Comparison of ENCODE assay signal across 12 mouse cellular contexts in the genomic region with DNA sequence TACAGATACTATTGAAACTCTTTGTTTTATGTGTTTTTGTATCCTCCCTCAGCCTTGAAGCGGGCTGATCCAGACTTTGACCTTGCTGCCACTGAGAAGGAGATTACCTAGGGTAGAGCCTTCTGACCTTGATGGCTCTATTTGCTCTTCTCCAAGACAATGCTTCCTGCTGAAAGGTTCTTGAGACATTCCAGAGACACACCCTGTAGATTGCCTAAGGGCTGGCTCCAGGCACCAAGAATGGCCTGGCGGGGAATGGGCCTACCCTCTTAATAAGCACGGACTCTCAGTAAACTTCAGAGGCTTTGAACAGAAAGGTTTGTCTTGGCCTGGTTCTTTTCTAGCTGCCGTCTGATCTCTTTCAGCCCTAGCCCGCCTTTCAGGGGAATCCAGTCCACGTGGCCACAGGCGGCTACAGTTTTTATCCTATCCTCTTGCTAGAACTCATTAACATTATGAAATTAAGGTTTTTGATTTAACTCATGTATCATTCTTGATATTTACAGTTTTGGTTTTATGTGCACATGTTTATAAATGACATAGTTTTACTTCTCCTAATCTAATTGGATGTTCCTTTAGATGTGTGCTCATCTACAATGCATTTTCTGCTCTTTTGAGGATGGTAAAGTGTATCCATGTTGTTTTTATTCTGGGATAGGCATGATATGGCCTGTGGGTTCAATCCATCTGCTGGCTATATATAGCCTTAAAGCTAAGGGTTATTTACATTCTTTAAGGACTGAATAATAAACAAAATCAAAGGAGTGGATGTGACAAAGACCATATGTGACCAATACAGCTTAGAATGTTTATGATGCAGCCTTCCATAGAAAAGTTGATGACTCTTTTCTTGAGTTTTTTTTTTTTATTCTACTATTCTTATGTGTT.
"Had no signal": no experiment of that assay in that cellular context is flagged by ENCODE, and none has a peak within 500 bp of the region (broad histone marks: within the 10 kb centered on the region; RNA-seq: fewer than 3 reads in every experiment).

No protein-coding gene starts in this region.

- H3K9me3 ChIP-seq: kidney, embryonic 15.5 days; limb, embryonic 15.5 days; liver, embryonic 13.5 days; neural tube, embryonic 12.5 days had no signal

- H3K27ac ChIP-seq: kidney, embryonic 15.5 days; limb, embryonic 15.5 days; liver, embryonic 13.5 days; neural tube, embryonic 12.5 days had no signal

- H3K4me2 ChIP-seq: kidney, embryonic 15.5 days; limb, embryonic 15.5 days; liver, embryonic 13.5 days; neural tube, embryonic 12.5 days had no signal

- H3K4me3 ChIP-seq: kidney, embryonic 15.5 days; limb, embryonic 15.5 days; liver, embryonic 13.5 days; myocyte; neural tube, embryonic 12.5 days had no signal

- H3K36me3 ChIP-seq: kidney, embryonic 15.5 days; limb, embryonic 15.5 days; liver, embryonic 13.5 days; neural tube, embryonic 12.5 days had no signal

- ATAC-seq: liver, postnatal 0 days had no signal

- DNase-seq: kidney, adult 2 months; kidney, postnatal 14 days; layer of hippocampus, postnatal 36 days; liver, embryonic 13.5 days; liver, postnatal 0 days; midbrain, embryonic 14.5 days; spleen, adult 18-20 months; thymus, postnatal 4 days had no signal

- H3K9ac ChIP-seq: kidney, embryonic 15.5 days; limb, embryonic 15.5 days; liver, embryonic 13.5 days; liver, postnatal 0 days; neural tube, embryonic 12.5 days had no signal

- H3K4me1 ChIP-seq: kidney, embryonic 15.5 days; limb, embryonic 15.5 days; liver, embryonic 13.5 days had no signal

- H3K27me3 ChIP-seq: kidney, embryonic 15.5 days; limb, embryonic 15.5 days; liver, embryonic 13.5 days; neural tube, embryonic 12.5 days had no signal
